Mouse (Mus musculus) E14TG2a.4 (cell line): ENCODE measurements around the gene Cyfip2.

Experiments used
- CTCF ChIP-seq: conservative IDR thresholded peaks from 2 replicates; pipeline ENCODE4 v1.5.1; 2014; ENCODE audit warnings: low read length
- NANOG ChIP-seq: IDR thresholded peaks from 2 replicates; pipeline ENCODE4 v1.6.1; 2014; ENCODE audit warnings: borderline replicate concordance, low read length, mixed read lengths
- POU5F1 ChIP-seq: IDR thresholded peaks from 2 replicates; pipeline ENCODE4 v1.6.1; 2014; ENCODE audit warnings: low read length, borderline replicate concordance

GRCm38 (mm10) chr11:46298889-46299785 is 13.5 kb downstream of the Cyfip2 start:
- TF ChIP-seq CTCF (no peak), NANOG (no peak), POU5F1 (no peak)
